Mouse (Mus musculus) kidney, postnatal 14 days (tissue): ENCODE data around the gene Cdc42ep3.

Experiments used
- DNase-seq: peaks from one replicate; pipeline ENCODE4 v3.0.0; 2022; ENCODE audit warnings: mixed read lengths

Gene Cdc42ep3

DNA sequence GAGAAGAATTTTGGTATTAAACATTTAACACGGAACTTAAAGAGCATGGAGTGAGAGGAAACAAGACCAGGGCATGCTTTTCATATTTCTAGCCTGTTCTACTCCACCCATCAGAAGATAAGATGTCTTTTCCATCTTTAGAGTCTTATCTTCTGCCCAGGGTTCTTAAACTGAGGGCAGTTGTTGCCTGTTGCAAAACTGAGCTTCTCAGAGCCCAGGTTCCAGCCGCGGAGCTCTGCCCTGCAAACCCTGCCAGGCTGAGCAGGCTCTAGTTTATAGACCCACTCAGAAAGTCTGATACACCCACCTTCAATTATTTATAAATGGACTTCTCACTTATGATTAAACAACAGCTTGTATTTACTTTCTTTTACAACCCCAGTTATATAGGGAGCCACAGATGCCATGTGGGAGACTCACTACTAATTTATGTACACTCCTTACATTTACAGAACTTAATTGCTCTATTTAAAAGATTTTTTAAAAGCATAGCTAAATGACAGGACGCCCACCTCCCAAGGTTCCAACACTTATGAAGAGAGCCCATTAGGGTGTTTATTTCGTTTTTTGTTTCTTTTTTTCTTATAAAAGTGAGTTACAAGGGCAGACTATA is 11.5 kb downstream of the Cdc42ep3 start:
- DNase-seq, result no peak

DNA sequence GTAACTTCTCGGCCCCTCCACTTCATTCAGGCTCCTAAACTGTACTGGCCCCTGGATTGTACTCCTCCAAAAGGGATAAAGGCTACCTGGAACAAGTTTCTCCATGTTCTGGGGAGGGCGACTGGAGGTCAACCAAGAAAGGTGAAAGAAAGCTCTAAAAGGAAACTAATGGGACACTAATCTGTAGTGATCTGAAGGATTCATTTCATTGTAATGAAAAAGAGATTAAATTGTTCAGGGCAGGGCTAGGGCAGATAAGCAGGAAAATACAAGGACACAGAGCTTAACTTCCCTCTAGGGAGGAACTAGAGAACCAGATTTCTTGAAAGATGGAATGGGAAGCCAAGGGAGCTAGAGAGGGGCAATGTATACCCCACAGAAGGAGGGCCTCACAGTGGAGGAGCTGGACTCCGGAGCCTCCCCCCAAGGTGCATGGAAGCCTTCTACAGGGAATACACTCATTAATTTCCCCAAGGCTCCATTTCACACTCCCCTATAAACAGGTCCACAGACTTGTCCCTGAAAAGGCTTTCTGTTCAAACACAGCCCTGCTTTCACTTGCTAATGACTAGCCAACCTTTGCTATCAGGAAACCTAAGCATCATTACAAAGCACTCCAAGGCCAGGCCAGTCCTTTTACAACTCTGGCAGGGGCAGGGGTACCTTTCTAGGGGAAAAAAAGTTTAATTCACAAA is 12.1 kb downstream of the Cdc42ep3 start:
- DNase-seq, result no peak

DNA sequence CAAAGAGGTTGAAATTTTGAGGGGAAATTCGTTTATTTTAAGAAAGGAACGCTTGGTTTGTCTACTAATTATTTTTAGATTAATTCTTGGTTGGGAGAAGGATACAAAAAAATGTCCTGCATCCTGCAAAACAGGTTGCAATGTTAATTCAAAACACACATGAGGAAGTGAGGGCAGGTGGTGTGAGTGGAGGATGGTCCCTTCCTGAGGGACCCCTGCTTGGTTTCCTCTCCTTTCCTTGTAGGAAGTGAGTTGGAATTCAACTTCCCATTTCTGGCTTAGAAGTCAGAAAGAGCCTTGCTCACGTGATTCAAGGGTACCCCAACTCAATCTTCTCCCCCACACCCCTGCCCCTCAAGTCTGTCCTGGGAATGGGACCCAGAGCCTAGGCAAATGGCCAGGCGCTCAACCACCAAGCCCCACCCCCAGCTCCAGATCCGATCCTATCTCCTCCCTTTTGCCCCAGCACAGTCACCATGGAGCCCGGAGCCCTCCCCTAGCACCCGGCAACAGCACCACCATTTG is 12.9 kb downstream of the Cdc42ep3 start:
- no peak for DNase-seq

DNA sequence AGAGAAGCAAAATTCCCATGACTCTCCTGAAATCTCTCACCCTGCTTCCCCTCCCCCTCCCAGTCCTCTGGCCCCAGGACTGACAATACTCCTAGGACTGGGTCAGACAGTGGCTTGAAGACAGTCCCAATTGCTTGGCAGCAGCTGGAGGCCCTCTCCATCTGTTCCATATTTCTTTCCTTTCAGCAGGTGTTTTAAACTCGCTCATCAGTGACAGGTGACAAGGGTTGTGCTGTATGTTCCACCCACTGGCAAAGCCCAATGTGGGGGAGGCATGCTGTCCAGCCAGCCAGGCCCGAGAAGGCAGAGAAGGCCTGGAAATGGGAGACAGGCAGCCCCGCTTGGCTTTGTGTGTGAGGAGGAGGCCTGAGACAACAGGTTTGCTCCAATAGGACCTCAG is 17.4 kb downstream of the Cdc42ep3 start:
- no peak for DNase-seq

DNA sequence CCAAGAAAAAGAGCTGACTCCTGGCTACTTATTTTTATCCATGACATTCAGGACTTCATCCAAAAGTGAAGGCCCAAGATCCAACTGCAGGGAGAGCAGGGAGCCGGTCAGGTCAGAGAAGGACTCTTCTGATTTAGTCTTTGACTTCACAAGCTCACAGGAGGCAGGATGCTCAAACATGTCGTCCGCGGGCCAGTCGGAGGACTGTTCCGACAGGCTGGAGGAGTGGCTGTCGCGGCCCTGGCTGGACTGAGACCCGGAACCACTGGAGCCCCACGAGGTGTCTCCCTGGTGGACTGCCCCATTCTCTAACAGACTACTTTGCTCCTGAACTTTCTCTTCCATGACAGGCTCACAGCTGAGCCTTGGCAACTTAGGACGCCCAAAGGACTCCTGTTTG is 20.2 kb downstream of the Cdc42ep3 start:
- no peak for DNase-seq

DNA sequence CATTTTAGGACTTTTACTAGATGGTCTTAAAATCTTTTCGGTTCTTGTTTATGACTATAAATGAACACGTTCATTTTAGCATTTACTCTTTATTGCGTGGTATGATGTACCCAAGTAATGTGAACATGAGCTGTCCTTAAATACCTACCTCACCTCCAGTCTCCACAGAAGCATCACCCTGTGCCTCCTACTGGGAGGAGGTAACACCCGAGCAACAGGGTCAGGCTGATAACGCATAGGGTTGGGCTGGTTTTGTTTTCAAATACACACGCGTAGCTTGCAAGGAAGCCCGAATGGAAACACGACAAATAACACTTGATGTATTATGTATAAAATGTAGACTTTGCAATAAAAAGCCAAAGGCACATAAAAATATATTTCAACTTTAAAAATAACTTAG is 21.2 kb downstream of the Cdc42ep3 start:
- DNase-seq, result no peak

DNA sequence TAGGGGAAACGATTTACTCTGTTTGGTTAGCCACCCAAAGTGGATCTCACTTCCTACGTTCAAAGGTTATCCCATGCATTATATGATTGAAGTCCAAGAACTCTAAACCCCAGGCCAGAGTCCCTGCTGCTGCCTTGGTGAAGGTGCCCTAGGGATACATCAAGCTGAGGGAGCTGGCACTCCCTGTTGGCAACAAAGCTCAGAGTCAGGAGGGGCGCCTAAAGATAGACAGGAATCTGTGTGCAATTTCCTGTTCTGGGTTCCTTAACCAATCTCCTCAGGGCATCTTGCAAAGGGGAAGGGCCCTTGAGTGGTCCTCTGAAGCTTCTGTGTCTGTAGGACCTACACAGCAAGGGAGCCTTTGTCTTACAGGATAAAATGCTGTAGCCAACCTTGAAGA is 22.0 kb downstream of the Cdc42ep3 start:
- no peak for DNase-seq

DNA sequence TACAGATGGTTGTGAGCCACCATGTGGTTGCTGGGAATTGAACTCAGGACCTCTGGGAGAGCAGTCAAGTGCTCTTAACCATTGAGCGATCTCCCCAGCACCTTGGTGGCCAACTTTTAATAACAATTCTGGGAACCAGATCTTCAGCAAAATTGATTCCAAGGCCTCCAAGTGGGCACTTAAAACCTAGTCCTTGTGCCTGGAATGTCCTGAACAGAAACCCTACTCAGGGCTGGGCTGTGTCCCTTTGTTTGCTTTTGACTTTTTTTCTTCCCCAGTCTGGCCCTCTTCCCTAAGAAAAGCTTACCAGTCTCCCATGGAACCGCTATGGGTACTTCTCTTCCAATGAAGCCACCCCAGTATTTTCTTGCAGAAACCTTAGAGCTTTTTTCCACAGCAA is 24.5 kb downstream of the Cdc42ep3 start:
- DNase-seq, result no peak

DNA sequence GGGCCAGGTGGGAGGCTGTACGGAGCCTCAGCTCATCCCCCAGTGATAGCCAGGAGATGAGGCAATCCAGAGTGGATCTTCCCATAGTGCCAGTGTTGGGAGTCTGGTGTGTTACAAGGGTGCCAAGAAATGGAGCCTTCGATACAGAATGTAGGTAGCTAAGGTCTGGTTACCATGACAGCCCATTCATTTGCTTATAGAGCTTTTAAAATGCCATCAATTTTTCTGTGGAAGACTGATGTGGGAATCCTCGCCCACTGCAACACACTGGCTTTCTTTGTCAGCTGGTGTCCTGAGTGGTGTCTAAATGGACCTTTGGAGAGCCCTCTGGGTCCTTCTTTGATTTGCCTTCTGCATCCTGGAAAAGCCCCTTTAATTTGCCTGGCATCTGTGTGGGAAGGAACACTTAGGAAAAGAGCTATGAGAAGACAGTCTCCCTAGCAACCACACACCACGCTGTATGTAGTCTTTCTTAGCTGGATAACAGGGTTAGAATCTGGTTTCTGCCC is 28.0 kb downstream of the Cdc42ep3 start:
- no peak for DNase-seq

DNA sequence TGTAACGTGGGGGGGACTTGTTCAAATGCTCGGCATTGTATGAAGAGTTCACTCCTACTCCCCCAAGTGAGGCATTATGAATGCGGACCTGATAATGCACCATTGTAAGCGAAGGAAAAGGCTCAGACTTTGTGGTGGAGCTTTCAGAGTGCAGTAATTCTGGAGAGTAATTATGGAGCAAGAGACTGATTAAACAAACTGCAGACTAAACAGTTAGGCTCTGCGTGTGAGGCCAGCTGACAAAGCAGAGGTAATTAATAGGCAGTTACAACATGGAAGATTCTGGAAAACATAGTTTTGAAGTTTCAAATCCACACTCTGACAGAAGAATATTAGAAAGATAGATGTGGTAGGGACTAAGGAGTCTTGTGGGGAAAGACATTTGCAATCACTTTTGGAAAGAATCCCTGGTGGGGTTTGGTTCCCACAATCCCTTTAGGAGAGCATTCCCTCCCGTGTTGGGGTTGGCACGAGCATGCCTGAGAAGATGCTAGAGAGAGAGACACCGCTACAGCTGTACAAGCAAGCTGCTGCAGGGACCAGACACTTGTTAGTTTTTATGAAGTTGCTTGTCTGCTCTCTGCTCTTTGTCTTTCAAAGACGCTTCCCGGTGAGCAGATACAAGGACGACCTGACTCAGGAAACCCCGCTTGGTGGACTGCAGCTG is 37.7 kb downstream of the Cdc42ep3 start:
- DNase-seq, result no peak

DNA sequence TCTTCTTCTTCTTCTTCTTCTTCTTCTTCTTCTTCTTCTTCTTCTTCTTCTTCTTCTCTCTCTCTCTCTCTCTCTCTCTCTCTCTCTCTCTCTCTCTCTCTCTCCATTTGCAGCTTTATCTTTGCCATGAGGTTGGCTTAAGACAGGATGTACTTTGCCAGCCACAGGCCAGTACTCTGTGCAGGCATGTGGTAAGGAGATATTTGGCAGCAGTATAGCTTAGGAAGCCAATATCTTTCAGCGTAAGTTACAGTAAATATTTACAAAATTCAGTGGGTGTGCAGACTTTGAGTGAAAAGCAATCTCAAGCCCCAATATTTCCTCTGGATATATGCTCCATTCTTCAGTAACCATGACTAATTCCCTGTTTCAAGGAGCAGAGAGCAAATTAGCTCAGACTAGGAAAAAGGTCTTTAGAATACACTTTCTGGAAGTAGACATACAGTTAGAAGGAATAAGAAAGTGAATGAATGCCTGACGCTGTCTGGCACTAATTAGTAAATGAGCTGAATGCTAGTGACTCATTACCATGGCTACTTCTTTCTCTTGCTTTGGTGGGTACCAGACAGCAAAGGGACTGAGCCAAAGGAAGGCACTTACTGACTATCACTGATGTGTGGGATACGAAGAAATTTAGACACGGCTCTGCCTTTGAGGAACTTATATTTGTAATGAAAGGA is 39.3 kb downstream of the Cdc42ep3 start:
- DNase-seq, result no peak

DNA sequence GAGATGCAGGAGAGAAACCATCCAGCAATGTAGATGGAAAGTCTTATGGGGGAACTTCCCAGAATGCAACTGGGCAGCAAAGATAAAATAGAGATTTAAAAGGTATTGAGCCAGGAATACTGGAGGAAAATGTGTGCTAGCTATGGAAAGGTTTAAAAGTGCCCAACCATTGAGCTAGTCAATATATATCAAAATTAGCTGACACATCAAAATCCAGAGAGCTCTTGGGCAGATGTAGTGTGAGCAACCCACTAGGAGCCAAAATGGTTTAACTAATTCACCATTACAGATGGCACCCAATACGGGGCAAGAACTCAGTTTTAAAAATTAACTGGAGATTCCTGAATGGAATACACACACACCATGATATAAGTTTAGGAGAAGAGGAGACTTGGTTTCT is 44.4 kb downstream of the Cdc42ep3 start:
- DNase-seq, result no peak

DNA sequence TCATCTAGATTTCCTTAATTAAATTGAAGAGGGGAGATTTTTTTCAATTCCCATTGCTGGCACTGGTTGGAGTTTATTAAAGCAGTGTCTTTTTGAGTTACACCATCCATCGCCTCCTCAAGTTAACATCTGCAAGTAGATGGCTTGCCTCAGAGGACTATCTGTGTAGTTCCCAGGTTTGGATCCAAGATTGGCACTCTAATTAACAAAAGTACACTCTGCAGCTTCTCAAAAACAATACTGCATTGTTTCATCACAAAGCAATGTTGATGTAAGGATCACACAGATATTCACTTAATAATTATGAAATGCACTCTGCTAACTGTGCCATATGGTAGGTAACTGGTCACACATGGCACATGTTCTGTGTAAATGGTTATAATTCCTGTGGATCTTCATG is 45.4 kb downstream of the Cdc42ep3 start:
- no peak for DNase-seq

DNA sequence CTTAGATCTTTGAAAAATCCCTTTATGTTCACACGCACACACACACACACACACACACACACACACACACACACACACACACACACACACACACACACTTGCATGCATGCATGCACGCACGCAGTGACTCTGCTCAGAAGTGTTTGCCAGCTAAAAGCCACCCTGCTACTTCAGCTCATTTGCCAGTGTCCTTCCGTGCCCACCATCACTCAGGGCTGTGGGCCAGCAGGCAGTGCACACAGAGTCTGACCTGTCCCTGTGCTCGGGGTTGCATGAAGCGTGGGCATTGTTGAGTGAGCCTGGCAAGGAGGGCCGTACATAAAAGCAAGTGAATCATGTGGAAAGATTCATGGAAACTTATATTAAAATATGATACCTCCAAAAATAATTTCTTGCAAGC is 49.2 kb downstream of the Cdc42ep3 start:
- no peak for DNase-seq

DNA sequence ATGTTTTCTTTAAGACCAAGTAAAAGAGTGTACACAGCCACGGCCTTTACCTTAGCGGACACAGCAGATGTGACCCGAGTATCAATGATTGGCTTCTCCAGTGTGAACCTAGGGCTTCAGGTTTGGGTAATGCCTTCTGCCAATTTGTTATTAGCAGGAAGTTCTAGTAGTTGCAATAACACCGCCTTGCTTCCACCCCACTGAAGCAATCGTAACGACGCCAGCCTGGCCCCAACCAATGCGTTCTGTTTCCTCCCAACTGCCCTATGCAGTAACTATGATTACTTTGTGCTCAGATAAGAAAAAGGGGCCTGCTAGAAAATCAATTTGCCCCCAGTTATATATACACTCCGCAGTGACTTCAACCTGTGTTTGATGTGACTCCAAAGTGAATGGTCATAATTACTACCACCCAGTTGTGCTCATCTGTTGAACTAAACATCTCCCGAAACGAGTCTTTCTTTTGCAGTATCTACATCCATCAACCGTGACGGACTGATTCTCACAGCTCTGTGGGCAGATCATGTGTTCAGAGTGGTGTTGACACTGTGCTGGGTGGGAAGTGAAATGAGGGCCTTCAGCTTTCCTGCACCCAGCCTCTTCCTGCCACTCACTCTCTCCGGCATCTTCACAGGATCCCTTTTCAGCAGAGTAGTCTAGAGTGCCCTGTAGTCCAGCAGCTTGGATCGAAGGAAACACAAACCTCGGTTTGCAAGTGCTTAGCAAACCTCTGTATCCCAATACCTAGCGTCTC is 51.0 kb downstream of the Cdc42ep3 start:
- no peak for DNase-seq

DNA sequence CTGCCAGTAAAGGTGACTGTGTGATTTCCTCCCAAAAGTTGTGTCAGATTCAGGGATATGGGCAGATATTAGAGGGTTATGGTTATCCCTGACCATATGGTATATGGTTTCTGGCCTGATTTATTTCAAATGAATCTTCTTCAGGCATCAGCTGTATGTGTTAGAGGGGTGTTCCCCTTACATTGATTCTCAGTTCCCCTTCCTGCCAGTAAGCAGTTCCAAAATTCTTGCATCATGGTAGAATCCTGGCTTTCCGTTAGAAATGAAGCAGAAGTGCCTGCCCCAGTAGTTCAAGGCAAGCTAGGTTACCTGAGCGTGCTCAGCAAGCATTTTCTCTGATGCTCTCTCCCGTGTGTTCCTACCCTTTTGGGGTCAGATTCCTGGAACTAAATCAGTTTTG is 51.7 kb downstream of the Cdc42ep3 start:
- DNase-seq, result no peak

DNA sequence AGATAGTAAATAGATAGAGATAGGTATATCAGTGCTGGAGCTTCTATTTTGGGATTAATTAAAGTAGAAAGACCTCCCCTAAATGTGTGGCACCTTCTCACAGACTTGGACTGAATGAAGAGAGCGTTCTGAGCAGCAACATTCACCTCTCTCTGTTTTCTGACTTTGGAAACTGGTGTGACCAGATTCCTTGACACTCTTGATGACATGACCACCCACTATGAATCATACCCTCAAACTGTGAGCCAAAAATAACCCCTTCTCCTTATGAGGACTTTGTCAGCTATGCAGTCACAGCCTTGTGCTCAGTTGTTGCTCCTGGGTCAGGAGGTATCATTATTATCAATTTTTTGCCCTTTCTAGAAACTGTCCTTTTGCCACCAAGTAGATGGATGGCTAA is 55.0 kb downstream of the Cdc42ep3 start:
- no peak for DNase-seq

DNA sequence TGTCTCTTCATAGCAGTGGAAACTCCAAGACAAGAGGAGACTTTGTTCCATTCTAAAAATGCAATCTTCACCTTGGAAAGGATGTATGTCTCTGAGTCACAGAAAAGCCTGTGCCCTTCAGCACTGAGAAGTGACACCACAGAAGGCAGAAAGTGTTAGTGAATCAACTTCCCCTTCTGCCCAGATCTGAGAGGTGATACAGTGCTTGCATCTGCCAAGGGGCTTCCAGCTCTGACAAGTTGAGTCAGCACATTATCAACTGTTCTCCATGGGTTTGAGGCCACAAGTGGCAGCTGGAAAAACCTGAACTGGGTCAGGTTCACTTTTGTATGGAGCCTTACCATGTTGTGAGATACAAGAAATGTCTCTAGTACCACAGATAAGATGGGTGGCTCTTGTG is 55.9 kb downstream of the Cdc42ep3 start:
- no peak for DNase-seq

DNA sequence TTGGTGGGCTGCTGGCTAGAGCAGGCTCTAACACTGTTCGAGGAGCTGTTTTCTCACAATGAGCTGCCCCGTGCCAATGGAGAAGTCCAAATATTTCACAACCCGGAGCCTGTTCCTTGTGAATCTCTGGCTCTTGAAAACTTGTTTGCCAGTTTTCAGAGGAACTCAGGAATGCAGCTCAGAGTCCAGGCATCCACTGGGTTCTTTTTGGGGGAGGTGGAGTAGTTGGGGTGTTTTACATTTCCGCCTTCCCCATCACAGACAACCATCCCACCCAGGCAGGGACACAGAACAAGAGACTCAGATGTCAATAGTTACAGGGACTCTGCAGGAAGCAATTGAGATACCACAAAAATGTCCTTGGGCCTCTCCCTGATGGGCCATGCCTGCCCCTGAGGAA is 59.0 kb downstream of the Cdc42ep3 start:
- DNase-seq, result no peak

DNA sequence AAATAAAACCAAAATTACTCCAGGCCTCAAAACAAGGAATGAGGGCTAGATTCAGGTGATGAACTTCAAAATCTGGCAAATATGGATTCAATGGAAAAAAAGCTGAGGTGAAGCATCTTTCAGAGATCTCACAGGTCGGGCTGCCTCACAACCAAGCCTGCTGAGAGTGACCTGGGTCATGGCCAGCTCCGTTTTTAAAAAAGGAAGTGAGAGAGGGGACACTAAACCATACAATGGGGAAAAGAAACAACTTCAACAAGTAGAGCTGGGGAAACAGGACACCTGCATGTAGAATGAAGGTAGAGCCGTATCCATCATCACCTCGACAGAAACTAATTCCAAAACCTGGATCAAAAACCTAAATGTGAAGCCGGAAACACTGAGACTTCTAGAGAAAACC is 63.2 kb downstream of the Cdc42ep3 start:
- DNase-seq, result no peak

DNA sequence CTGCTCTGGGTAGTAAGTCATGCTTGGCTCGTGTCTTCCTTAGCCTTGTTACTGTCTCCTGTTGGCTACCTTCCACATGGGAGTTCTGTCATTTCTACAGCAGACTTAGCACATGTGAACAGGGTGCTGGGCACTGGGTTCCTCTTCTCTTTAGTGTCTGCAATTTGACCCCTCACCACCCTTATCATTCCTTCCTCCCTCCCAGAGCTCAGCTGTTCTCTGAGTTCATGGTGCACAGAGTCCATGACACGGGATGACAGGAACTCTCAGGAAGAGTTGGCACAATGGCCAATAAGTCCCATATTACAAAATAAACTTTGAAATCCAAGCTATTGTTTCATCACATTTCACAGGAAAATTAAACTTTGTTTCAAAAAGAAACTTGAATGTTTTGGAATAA is 64.2 kb downstream of the Cdc42ep3 start:
- DNase-seq, result no peak

DNA sequence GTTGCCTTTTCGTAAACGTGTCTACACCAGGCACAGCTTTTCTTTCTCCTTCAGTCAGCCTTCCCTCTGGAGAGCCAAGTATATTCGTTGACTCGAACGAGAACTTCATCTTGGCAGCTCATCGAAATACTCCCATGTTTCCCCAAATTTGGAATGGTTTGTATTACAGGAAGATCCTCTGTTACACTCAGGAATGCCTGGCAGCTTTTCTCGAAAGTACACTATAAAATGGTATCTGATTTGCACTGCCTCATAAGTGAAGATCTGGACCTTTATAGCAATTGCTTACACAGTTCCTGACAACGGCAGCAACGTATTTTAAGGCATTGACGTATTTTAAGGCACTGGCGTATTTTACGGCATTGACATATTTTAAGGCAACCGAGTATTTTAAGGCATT is 67.6 kb downstream of the Cdc42ep3 start:
- DNase-seq, result no peak
